Mouse (Mus musculus): ENCODE results near the gene Krtap9-5.
A peak's percentile ranks its signal among the peaks of the same experiment; 100 is the strongest.

Krtap9-5 gene

DNA sequence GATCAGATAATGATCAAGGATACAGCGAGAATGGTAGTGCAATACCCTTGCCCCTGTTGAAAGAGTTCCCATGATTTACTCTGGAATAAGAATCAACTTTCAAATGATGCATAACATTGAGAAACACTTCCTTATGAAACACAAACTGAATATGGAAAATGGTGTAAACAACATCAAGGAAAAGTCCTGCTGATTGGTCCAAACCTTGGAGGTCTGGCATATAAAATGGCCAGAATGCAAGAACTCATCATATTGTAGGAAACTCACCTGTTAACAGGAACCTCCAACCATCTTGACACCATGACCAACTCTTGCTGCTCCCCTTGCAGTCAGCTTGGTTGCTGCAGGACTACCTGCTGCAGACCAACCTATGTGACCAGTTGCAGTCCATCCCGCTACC, at the start of gene Krtap9-5:
Krtap9-5 (plus strand) TSS at position 301 of the 400 bp plus-strand sequence.
- DNase-seq (ENCODE audit: low read depth) = no peak

DNA sequence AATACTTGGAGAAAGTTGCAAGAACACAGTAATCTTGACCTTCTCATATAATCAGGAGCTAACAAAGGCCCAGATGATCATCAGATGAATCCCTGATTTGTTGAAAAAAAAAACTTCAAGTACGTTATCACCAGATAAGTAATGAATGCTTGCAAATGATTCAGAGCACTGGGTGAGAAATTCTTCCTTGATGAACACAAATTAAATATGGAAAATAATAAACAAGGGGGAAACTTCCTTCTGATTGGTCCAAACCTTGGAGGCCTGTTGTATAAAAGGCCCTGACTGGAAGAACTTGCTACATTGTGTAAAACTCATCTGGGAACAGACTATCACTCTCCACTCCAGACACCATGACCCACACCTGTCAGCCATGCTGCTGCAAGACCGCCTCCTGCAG, 40.7 kb upstream of the Krtap9-5 start, which contains the start of gene Krtap31-1:
Krtap31-1 (plus strand) TSS at position 301 of the 400 bp plus-strand sequence.
- DNase-seq (ENCODE audit: low read depth) = no peak

DNA sequence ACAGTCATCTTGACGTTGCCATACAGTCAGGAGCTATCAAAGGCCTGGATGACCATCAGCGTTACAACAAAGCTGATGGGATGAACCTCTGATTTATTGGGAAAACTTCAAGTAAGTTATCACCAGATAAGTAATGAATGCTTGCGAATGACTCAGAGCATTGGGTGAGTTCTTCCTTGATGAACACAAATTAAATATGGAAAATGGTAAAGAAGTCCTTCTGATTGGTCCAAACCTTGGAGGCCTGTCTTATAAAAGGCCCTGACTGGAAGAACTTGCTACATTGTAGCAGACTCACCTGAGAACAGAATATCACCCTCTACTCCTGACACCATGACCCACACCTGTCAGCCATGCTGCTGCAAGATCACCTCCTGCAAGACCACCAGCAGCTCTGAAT, 33.8 kb upstream of the Krtap9-5 start, which contains the start of gene Gm11565:
Gm11565 (plus strand) TSS at position 301 of the 400 bp plus-strand sequence.
- no peak for DNase-seq (ENCODE audit: low read depth)

DNA sequence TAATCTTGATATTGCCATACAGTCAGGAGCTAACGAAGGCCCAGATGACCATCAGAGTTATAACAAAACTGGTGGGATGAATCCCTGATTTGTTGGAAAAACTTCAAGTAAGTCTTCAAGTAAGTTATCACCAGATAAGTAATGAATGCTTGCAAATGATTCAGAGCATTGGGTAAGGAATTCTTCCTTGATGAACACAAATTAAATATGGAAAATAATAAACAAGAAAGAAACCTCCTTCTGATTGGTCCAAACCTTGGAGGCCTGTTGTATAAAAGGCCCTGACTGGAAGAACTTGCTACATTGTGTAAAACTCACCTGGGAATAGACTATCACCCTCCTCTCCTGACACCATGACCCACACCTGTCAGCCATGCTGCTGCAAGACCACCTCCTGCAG, 12.3 kb upstream of the Krtap9-5 start, which contains the start of gene Krtap31-2:
Krtap31-2 (plus strand) TSS at position 301 of the 400 bp plus-strand sequence.
- DNase-seq (ENCODE audit: low read depth) = no peak

DNA sequence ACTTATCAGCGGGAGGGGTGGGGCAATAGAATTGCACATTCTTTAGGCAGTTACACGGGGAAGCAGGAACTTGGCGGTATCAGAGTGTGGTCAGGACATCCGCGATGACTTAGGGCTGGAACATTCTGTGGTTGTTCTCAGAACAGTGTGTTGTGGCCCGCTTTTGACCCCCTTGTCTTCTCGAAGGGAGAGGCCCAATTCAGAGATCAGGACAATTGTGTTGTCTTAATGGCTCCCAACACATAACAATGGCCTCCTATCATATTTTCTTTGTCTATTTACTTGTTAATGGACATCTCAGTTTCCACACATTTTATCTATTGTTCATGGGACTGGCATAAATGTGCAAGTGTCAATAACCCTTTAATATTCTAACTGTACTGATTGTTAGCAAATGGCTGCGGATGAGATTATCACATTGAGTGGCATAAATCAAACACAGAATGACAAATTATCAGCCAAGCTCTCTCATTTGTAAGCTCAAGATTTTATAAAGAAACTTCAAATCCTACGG, 10.5 kb upstream of the Krtap9-5 start:
- DNase-seq (ENCODE audit: low read depth) = no peak

DNA sequence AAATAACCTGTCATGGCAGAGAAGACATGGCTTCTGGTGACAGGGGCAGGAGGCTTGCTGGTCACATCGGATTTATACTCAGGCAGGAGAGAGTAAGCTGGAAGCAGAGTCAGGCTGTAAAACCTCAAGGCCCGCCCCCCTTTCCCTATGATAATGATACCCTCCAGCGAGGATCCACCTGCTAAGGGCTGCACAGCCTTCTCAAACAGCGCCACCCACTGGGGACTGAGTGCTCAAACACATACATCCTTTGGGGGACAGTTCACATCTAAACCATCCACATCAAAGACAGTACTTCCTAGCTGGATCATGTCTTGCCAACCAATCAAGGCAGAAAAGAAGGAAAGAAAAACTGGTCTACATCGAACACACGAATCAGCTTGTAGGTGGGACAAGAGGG, 15.9 kb downstream of the Krtap9-5 start:
- peak; percentile 2 for DNase-seq (ENCODE audit: low read depth)

DNA sequence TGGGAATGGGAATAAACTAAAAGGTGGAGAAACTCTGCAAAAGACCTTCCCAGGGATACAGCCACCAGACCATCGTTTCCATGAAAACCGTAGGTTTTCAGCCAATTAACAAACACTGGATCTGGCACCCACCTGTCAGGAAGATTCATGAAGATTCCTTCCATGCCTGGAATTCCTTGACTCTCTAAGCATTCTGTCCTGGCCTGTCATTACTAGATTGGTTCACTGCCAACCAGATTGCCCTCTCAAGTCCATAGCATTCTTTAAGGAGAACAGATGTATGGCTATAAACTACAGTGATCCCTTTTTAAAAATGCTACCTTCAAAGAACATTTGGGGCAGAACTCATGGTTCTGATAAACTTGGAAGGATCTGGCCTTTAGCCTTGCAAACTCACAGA, 17.7 kb downstream of the Krtap9-5 start:
- DNase-seq (ENCODE audit: low read depth) = no peak

DNA sequence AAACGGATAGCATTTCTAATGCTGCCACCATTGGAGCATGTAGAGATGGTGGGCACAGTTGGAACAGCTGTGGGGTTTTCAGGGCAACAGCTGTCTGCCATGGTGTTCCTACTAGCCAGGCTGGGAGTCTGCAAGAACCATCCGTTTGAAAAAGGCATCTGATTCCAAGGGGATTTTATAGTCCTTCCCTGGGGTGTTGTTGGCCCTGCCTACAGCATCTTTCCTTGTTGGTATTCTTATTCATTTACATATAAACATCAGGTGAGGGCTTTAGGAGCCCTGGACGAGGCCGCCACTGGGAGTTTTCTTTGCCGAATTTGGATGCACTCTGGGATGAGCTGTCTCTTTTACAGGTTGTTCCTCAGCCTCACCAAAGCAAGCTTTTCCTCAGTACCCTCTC, 30.7 kb downstream of the Krtap9-5 start, which contains the start of gene Krtap29-1:
Krtap29-1 (minus strand) TSS at position 101 of the 400 bp plus-strand sequence.
- DNase-seq (ENCODE audit: low read depth) = no peak

DNA sequence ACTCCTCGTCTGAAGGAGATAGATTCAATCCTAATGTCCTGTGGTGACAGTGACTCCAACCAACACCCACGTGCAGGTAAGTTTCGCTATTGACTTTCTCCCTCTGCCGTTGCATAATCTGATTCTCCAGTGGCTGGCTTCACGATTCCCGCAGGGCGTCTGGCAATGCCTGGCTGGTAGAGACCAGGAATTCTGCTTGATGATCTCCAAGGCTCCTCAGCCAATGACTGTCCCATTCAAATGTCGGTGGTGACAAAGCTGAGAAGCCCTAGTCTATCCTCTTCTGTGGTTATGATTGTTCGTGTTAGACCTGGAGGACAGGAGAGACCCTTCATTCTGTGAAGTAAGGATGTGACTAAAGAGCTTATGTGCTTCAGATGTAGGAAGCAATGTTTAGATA, 34.5 kb downstream of the Krtap9-5 start:
- DNase-seq (ENCODE audit: low read depth) = no peak

DNA sequence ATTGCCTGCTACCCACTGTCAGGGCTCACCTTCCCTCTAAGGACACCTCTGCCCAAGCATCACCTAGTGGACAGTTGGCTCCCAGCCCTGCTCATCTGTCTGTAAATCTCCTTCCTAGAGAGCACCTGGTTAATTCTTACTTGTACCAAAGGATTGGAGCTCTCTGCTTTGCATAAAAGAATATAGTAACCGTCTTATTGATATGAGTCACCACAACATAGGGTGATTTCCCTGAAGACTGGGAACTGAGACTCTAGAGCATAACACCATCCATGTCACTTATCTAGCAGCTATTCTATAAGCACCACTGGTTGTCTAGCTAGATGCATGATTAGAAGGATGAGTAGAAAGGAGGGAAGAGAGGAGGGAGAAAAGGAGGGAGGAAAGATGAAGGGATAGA, 35.2 kb downstream of the Krtap9-5 start:
- no peak for DNase-seq (ENCODE audit: low read depth)

DNA sequence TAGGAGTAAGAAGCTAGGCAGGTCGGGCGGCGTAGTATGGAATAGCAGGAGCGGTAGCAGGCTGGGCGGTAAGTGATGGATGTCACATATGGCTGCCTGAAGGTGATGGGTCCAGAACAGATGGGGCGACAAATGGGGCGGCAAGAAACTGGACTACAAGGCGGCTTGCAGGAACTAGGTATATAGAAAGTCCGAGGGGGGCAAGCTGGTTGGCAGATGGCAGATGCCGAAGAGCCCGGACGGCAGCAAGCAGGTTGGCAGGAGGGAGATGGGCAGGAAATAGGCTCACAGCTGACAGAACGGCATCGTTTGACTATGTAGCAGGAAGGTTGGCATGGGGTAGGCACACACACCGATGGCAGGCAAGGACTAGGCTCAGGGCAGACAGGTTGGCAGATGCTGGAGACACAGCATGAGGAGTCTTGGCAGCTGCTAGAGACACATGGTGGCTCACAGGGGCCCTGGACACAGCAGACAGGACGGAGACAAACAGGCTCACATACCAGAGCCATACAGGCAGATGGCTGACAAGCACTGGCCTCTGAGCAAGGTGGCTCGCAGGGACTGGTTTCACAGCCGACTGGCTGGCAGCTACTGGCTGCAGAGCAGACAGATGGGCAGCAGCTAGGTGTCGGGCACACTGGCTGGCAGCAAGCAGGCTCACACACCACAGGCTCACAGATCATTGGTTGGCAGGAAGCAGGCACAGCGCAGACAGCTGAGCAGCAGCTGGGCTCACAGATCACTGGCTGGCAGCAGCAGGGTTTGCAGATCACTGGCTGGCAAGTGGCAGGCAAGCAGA, 37.2 kb downstream of the Krtap9-5 start:
- DNase-seq (ENCODE audit: low read depth) = no peak

DNA sequence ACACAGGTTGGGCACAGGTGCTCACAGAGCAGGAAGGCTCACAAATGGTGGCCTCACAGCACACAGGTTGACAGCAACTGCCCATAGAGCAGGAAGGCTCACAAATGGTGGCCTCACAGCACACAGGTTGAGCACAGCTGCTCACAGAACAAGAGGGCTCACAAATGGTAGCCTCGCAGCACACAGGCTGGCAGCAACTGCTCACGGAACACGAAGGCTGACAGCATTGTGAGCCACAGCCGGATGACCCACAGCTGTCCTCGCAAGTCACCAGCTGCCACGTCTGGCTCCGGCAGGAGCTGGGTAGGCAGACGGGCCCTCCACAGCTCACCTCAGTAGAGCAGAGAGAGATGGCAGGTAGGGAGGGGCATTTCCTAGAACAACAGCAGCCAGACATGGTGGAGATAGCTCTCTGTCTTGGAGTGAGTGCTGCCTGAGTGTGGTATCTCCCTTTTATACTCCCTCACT, 37.9 kb downstream of the Krtap9-5 start, which contains the start of gene Krtap16-1:
Krtap16-1 (minus strand) TSS at position 418 of the 468 bp plus-strand sequence.
- DNase-seq (ENCODE audit: low read depth) = no peak

DNA sequence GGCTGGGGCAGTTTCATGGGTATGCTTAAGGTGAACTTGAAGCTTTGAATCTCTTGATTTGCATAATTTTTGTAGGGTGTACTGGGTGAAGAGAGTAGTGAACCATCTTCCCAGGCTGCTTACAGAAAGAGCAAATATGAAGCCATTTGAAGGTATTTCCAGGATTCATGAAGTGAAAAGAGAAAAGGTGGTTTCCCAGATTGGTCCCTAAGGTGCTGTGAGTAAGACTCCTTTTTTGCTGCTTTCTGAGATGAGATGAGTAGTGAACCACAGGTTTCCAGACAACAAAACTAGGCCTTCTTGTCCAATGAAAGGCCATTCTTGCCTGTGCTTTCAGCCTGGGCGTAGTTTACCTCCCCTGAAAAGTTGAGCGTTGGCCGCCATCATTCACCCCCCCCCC, 40.3 kb downstream of the Krtap9-5 start:
- no peak for DNase-seq (ENCODE audit: low read depth)

DNA sequence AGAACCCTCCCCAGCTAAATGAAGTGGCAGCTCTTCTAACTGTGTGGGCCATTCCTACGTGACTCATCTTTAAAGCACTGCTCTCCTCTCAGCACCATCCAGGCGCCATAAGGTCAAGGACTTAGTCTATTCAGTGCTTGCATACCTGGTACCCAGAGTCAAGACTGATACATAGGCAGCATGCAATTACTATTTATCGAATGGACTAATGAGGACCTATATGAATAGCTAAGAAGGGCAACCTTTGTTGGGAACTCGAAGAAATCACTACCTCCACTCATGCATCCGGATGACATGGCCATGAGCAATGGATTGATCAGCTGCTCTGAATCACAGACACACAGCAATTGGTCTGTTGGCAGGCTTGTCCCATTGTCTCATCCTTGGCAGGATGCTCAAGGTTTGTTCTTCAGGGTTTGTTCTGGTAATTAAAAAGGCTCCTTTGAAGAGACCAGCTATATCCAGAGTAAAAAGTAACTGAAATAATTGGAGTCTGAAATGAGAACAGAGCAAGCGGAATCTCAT, 41.7 kb downstream of the Krtap9-5 start:
- DNase-seq (ENCODE audit: low read depth) = no peak

DNA sequence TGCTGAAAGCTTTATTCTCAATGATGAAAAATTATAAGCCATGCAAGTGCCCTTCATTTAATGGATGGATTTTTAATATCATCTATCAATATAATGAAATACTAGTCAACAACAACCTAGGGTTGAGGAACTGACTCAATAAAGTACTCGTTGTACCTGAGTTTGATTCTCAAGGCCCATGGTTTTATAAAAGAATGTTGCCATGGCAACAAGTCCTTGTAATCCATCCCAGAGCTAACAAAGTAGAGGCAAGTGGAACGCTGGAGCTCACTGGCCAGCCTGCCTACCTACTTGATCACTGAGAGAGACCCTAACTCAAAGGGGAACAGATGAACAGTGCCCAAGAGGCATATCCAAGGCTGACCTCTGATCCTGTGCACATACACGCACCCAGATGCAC, 42.3 kb downstream of the Krtap9-5 start:
- no peak for DNase-seq (ENCODE audit: low read depth)

DNA sequence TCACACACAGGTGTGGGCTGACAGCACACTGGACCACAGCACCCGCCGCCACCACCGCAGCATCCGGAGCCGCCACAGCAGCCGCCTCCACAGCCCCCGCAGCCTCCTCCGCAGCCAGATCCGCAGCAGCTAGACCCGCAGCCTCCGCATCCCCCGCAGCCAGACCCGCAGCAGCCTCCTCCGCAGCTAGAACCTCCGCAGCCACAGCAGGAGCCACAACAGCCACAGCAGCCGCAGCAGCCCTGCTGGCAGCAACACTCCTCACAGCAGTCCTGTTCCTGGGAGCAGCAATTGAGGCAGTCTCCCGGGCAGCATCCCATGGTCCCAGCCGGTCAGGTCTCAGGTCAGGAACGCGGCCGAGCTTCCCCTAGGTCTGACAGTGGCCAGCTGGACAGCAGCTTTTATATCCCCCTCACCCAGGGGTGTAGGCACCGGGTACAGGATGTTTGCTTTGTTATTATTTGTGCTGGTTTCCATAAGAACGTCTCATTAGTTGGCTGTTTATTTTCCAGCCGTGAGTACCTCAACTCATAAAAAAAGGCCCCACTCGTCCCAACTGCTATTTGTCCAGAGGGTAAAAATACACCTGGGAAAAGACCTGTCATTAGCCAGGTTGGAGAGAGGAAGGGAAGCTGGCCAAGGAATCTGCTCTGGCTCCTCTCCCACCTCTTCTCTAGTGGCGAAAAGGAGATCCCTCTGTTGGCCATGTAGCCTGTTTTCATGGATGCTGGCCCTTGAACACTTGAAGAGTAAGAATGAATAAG, 45.5 kb downstream of the Krtap9-5 start, which contains the start of gene Krtap17-1:
Krtap17-1 (minus strand) TSS at position 375 of the 764 bp plus-strand sequence.
- DNase-seq (ENCODE audit: low read depth) = no peak

DNA sequence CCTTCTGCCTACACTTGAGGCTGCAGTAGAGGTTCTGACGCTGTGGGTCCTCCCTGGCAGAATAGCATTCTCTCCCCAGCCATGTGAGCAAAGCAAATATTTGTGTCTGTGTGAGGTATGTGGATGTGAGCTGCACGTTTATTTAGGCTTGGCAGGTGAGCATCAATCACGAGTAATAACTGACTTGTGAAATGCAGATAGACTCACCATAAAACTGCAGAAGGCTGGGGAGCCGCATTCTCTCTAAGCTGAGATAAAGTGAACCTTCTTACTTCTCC, 46.0 kb downstream of the Krtap9-5 start:
- no peak for DNase-seq (ENCODE audit: low read depth)

DNA sequence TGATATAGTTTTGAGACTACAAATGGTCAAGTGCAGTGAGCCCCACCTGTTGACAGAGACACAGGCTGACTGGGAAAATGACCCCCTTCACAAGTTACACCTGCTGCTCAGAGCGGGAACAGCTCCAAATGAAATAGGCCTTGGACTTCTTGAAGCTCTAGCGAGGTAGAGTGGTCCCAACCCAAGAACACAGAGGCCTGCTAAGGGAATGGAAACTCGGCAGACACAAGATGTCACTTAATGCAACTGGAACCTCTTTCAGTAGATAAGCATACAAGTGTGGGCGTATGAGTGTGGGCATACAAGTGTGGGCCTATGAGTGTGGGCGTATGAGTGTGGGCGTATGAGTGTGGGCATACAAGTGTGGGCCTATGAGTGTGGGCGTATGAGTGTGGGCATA, 50.8 kb downstream of the Krtap9-5 start:
- DNase-seq (ENCODE audit: low read depth) = no peak
